7 mouse cellular contexts compared by ENCODE assay signal in the genomic region with DNA sequence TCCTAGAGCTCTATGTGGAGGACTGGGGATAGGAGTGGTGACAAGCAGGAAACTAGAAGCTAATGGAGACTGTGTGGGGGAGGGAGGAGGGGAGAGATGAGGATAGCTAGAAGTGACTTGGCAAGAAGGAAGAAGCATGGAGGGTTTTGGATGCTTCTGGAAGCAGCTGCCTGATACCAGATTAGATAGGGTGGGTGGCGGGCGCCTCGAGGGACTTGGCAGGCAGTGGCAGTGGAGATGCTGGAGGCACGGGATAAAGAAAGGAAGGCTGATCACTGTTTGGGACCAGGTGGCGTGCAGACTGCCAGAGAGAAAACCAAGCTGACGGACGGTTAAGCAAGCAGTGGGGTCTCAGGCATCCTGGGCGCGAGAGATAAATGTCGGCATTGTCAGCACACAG. TPM values are rescaled to one million over a fixed set of nuclear protein-coding genes. Genes with fewer than 3 reads are reported as not detected.
A peak's percentile ranks its signal among the peaks of the same experiment; 100 is the strongest.
DNase-seq lines count a peak whose midpoint lies in the region; ATAC-seq lines count a peak whose summit lies in the region.

No protein-coding gene starts in this region.

- H3K9me3 ChIP-seq in midbrain, embryonic 10.5 days (replicated peaks), result no peaks in the 10 kb centered on the region
- no peaks in the 10 kb centered on the region for H3K9me3 ChIP-seq in midbrain, embryonic 11.5 days (ENCODE audit: control insufficient read depth, low read length)
- no peaks in the 10 kb centered on the region for H3K9me3 ChIP-seq in hindbrain, embryonic 10.5 days

- peaks cover 15% of the 10 kb centered on the region for H3K4me1 ChIP-seq in midbrain, embryonic 10.5 days
- peaks cover 2% of the 10 kb centered on the region; the same call in 1 of the 2 replicates for H3K4me1 ChIP-seq in midbrain, embryonic 11.5 days (ENCODE audit: control insufficient read depth, insufficient read depth, low read length)
- peaks cover 14% of the 10 kb centered on the region for H3K4me1 ChIP-seq in hindbrain, embryonic 10.5 days (replicated peaks)

- no peak overlapping the region for H3K4me3 ChIP-seq in midbrain, embryonic 10.5 days
- no peak overlapping the region for H3K4me3 ChIP-seq in midbrain, embryonic 11.5 days (ENCODE audit: low read depth, low read length)
- no peak overlapping the region for H3K4me3 ChIP-seq in hindbrain, embryonic 10.5 days

- H3K4me2 ChIP-seq in midbrain, embryonic 11.5 days, result no peak overlapping the region

- no peak overlapping the region for H3K9ac ChIP-seq in midbrain, embryonic 11.5 days (ENCODE audit: low read length)

- peaks cover 4% of the 10 kb centered on the region; the same call in 1 of the 2 replicates for H3K27me3 ChIP-seq in midbrain, embryonic 10.5 days (ENCODE audit: low read depth, poor library complexity, severe bottlenecking)
- H3K27me3 ChIP-seq in midbrain, embryonic 11.5 days (ENCODE audit: control insufficient read depth, insufficient read depth, low read length), result no peaks in the 10 kb centered on the region
- H3K27me3 ChIP-seq in hindbrain, embryonic 10.5 days (ENCODE audit: insufficient read depth, poor library complexity, severe bottlenecking), result peaks cover 4% of the 10 kb centered on the region; the same call in 1 of the 2 replicates

- DNase-seq in midbrain, embryonic 10.5 days (ENCODE audit: low spot score), result no peak
- DNase-seq in midbrain, embryonic 11.5 days (ENCODE audit: low spot score, missing footprints), result no peak
- DNase-seq in hindbrain, embryonic 10.5 days (ENCODE audit: low spot score), result no peak
- DNase-seq in left cerebral cortex, adult 9 months (ENCODE audit: low spot score in 2 of 2), result peak; percentile 66 to 87
- DNase-seq in right cerebral cortex, postnatal 36 days (ENCODE audit: low spot score in 2 of 2), result peak; percentile 81 to 86
- DNase-seq in spleen, postnatal 36 days (ENCODE audit: low spot score in 2 of 2), result no peak
- DNase-seq in kidney, postnatal 36 days, result no peak

- ATAC-seq in midbrain, embryonic 11.5 days (ENCODE audit: low FRiP score), result no peak

- 0 out of 2 replicates have a peak overlapping the region, but pooled peaks have one; percentile 10 for H3K27ac ChIP-seq in midbrain, embryonic 10.5 days (replicated peaks)
- no peak overlapping the region for H3K27ac ChIP-seq in midbrain, embryonic 11.5 days (ENCODE audit: low read depth, low read length)
- H3K27ac ChIP-seq in hindbrain, embryonic 10.5 days, result peak overlapping the region; percentile 29; the same call in 1 of the 2 replicates

- WGBS in midbrain, embryonic 10.5 days, result 37% methylated on average over 10 of the region's 10 CpGs
- 32% methylated on average over 10 of the region's 10 CpGs for WGBS in midbrain, embryonic 11.5 days
- WGBS in hindbrain, embryonic 10.5 days, result 27% methylated on average over 10 of the region's 10 CpGs

- H3K36me3 ChIP-seq in midbrain, embryonic 10.5 days, result no peaks in the 10 kb centered on the region
- no peaks in the 10 kb centered on the region for H3K36me3 ChIP-seq in midbrain, embryonic 11.5 days (ENCODE audit: control insufficient read depth, insufficient read depth, low read length)
- no peaks in the 10 kb centered on the region for H3K36me3 ChIP-seq in hindbrain, embryonic 10.5 days

RNA-seq across cellular contexts. Expression of gene Golt1a, which starts 2.3 kb away (rescaled TPM):
- polyA plus RNA-seq in midbrain, embryonic 10.5 days (2016; fragmentation: Nextera tagmentation; extraction: Ambion mirVana), result not detected in 2 replicates
- polyA plus RNA-seq in midbrain, embryonic 11.5 days (2014; fragmentation: Nextera tagmentation; extraction: Ambion mirVana), result not detected in 2 replicates
- not detected in 2 replicates for polyA plus RNA-seq in hindbrain, embryonic 10.5 days (2016; fragmentation: Nextera tagmentation; extraction: Ambion mirVana)

RNA-seq across cellular contexts. Expression of gene Kiss1, which starts 9.7 kb away (rescaled TPM):
- polyA plus RNA-seq in midbrain, embryonic 10.5 days (2016; fragmentation: Nextera tagmentation; extraction: Ambion mirVana), result not detected in 2 replicates
- polyA plus RNA-seq in midbrain, embryonic 11.5 days (2014; fragmentation: Nextera tagmentation; extraction: Ambion mirVana), result not detected in 2 replicates
- not detected in 2 replicates for polyA plus RNA-seq in hindbrain, embryonic 10.5 days (2016; fragmentation: Nextera tagmentation; extraction: Ambion mirVana)

RNA-seq across cellular contexts. Expression of gene Ren1, which starts 38.4 kb away (rescaled TPM):
- polyA plus RNA-seq in midbrain, embryonic 10.5 days (2016; fragmentation: Nextera tagmentation; extraction: Ambion mirVana), result not detected in 2 replicates
- polyA plus RNA-seq in midbrain, embryonic 11.5 days (2014; fragmentation: Nextera tagmentation; extraction: Ambion mirVana), result not detected in 2 replicates
- polyA plus RNA-seq in hindbrain, embryonic 10.5 days (2016; fragmentation: Nextera tagmentation; extraction: Ambion mirVana), result 0.22 and 0.37 TPM in 2 replicates

RNA-seq across cellular contexts. Expression of gene Etnk2, which starts 51.4 kb away (rescaled TPM):
- polyA plus RNA-seq in midbrain, embryonic 10.5 days (2016; fragmentation: Nextera tagmentation; extraction: Ambion mirVana), result 3.4 and 3.9 TPM in 2 replicates
- polyA plus RNA-seq in midbrain, embryonic 11.5 days (2014; fragmentation: Nextera tagmentation; extraction: Ambion mirVana), result 2.1 and 2.5 TPM in 2 replicates
- 2.9 and 4.1 TPM in 2 replicates for polyA plus RNA-seq in hindbrain, embryonic 10.5 days (2016; fragmentation: Nextera tagmentation; extraction: Ambion mirVana)

Comparison
In these comparisons a context has a peak if more than half of its experiments do, and no peak if none do; other contexts are left out.
1. DNase-seq: peak in left cerebral cortex, adult 9 months (2 of 2) and right cerebral cortex, postnatal 36 days (2 of 2); none in midbrain, embryonic 10.5 days (single experiment), midbrain, embryonic 11.5 days (single experiment), hindbrain, embryonic 10.5 days (single experiment), spleen, postnatal 36 days (0 of 2) and kidney, postnatal 36 days (0 of 2).